Mouse (Mus musculus): ENCODE data around the gene Tmem171. TPM values are rescaled to one million over a fixed set of nuclear protein-coding genes. Genes with fewer than 3 reads are reported as not detected.

Tmem171 gene
- polyA plus RNA-seq, 1 experiment from 2014 or later, result 0.93 TPM

DNA sequence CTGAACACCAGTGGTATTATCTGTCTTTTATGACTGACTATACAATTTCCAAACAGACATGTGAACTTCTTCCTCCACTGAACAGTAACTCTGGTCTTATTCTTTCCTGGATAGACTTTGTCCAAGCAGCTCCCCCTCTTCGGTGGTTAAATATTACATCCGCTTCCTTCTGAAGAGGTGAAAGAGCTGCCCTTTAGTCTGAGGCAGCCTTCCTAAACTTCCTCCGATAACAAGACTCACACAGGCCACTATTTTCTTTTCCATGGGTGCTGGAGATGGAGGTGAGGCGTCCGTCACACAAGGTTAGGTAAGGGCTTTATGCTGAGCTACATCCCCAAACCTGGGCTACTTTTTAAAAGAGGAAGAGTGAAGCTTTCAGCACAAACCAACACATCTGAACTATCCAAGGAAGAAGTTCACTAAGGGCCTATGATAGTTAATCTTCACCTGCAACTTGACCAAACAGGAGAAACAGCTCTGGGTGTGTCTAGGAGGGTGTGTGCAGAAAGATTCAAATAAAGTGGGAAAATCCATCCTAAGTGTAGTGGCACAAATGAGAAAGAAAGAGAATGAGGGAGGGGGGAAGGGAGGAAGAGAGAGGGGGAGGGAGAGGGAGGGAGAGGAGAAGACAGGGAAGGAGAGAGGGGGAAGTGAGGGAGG is 56.0 kb downstream of the Tmem171 start:
- Histone ChIP-seq H3K36me3 (no peaks in the 10 kb centered on the region), H3K27ac (ENCODE audit: poor library complexity, severe bottlenecking) (no peak overlapping the region), H3K9me3 (replicated peaks) (0 out of 2 replicates have a peak, but pooled peaks cover 6% of the 10 kb centered on the region), H3K4me1 (replicated peaks) (peaks cover 25% of the 10 kb centered on the region), H3K9ac (no peak overlapping the region), H3K27me3 (replicated peaks) (no peaks in the 10 kb centered on the region), H3K4me2 (no peak overlapping the region), H3K4me3 (no peak overlapping the region)
- WGBS, result 74% methylated on average over 5 of the region's 5 CpGs
- ATAC-seq (ENCODE audit: insufficient number of reproducible peaks, low FRiP score), result no peak

DNA sequence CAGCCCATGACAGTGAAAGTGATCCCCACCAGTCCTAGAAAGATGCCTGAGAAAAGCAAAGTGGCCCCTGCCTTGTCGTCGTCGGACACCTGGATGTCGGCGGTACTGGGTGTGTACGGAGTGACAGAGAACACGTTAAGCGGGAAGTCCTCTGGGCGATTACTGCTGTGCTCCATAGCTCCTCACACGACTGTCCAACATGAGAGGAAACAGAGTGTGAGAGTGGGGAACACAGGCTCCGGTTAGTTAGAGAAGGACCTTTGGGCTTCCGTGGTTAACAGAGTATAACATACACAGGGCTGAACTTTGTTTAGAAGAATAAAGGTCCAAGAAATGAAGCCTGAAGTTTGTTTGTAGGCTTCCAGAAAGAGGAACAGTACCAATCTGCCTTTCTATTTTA is 57.5 kb downstream of the Tmem171 start, which contains the start of gene Tmem174:
Gene Tmem174 (minus strand): TSS at position 266 of the 400 bp plus-strand sequence.
- H3K4me3 ChIP-seq, result peak within 1 kb of the TSS; percentile 10
- no peak within 1 kb of the TSS for H3K27ac ChIP-seq (ENCODE audit: poor library complexity, severe bottlenecking)
- WGBS, result 71% methylated on average over 12 of the region's 12 CpGs
- no peak within 1 kb of the TSS for H3K9ac ChIP-seq
- H3K27me3 ChIP-seq (replicated peaks), result no peaks in the 10 kb centered on the region
- H3K4me1 ChIP-seq (replicated peaks), result peaks cover 32% of the 10 kb centered on the region
- H3K9me3 ChIP-seq (replicated peaks), result 0 out of 2 replicates have a peak, but pooled peaks cover 6% of the 10 kb centered on the region
- ATAC-seq (ENCODE audit: insufficient number of reproducible peaks, low FRiP score), result no peak
- peak within 1 kb of the TSS; percentile 58 for H3K4me2 ChIP-seq
- no peaks in the 10 kb centered on the region for H3K36me3 ChIP-seq

- H3K4me1 ChIP-seq (replicated peaks), result peaks cover 32% of the 10 kb centered on the region
- H3K4me2 ChIP-seq, result peak overlapping the region; percentile 58
- no peak overlapping the region for H3K27ac ChIP-seq (ENCODE audit: poor library complexity, severe bottlenecking)
- H3K9ac ChIP-seq, result no peak overlapping the region
- 0 out of 2 replicates have a peak, but pooled peaks cover 6% of the 10 kb centered on the region for H3K9me3 ChIP-seq (replicated peaks)
- no peaks in the 10 kb centered on the region for H3K36me3 ChIP-seq
- 55% methylated on average over 18 of the region's 18 CpGs for WGBS
- no peaks in the 10 kb centered on the region for H3K27me3 ChIP-seq (replicated peaks)
- H3K4me3 ChIP-seq, result peak overlapping the region; percentile 10
- no peak for ATAC-seq (ENCODE audit: insufficient number of reproducible peaks, low FRiP score)
Measured at GRCm38 (mm10) chr13:98636571-98636970, 58.1 kb downstream of the Tmem171 start.

Other genes with a start within 250 kb of the Tmem171 start
- gene Gm10320, start 202.8 kb downstream of the Tmem171 start, polyA plus RNA-seq (2016; fragmentation: Nextera tagmentation; extraction: Ambion mirVana), result 0.82 TPM in 1 of 2 replicates, not detected in the other
- not detected in 2 replicates for gene Tmem174, start 57.4 kb downstream of the Tmem171 start, polyA plus RNA-seq (2016; fragmentation: Nextera tagmentation; extraction: Ambion mirVana)
- gene Fcho2, start 120.6 kb upstream of the Tmem171 start, polyA plus RNA-seq (2016; fragmentation: Nextera tagmentation; extraction: Ambion mirVana), result 35.2 and 41.9 TPM in 2 replicates
- 54.1 and 58.0 TPM in 2 replicates for gene Tnpo1, start 231.6 kb upstream of the Tmem171 start, polyA plus RNA-seq (2016; fragmentation: Nextera tagmentation; extraction: Ambion mirVana)